Mouse (Mus musculus): ENCODE measurements at regions not wholly inside any gene's neighbourhood (a gene's known extent, or its start where the extent isn't known, plus 50 kb on each side); places are given as distances from the start of the nearest gene placed in this dataset.
A peak's percentile ranks its signal among the peaks of the same experiment; 100 is the strongest.

GRCm38 (mm10) chr9:72206911-72207310 lies 67.7 kb upstream of the Zfp280d start:
- no peak overlapping the region for H3K4me3 ChIP-seq (ENCODE audit: low read depth, low read length)
- no peaks in the 10 kb centered on the region for H3K9me3 ChIP-seq (replicated peaks)
- H3K36me3 ChIP-seq (replicated peaks): no peaks in the 10 kb centered on the region
- no peaks in the 10 kb centered on the region for H3K4me1 ChIP-seq (ENCODE audit: insufficient read depth, low read depth, low read length)
- peaks cover 7% of the 10 kb centered on the region; the same call in 1 of the 2 replicates for H3K27me3 ChIP-seq (ENCODE audit: insufficient read depth, low read length)
- ATAC-seq (ENCODE audit: extremely low read depth, insufficient number of reproducible peaks, low FRiP score, poor library complexity, severe bottlenecking) (no peak), DNase-seq (ENCODE audit: low spot score) (no peak)
- TF ChIP-seq CTCF (IDR thresholded peaks at IDR 0.05; ENCODE audit: low read depth, low read length) (no peak), TAL1 (conservative IDR thresholded peaks at IDR 0.05; ENCODE audit: low read depth, low read length) (no peak), POLR2AphosphoS5 (IDR thresholded peaks at IDR 0.05; ENCODE audit: insufficient replicate concordance, low read depth, low read length) (no peak)

- no peak for ATAC-seq (ENCODE audit: extremely low read depth, insufficient number of reproducible peaks, low FRiP score, poor library complexity, severe bottlenecking)
- Histone ChIP-seq H3K27me3 (ENCODE audit: insufficient read depth, low read length) (peaks cover 11% of the 10 kb centered on the region; the same call in 1 of the 2 replicates), H3K9me3 (replicated peaks) (no peaks in the 10 kb centered on the region), H3K4me1 (ENCODE audit: insufficient read depth, low read depth, low read length) (no peaks in the 10 kb centered on the region), H3K36me3 (replicated peaks) (no peaks in the 10 kb centered on the region), H3K4me3 (ENCODE audit: low read depth, low read length) (no peak overlapping the region)
- TF ChIP-seq POLR2AphosphoS5 (IDR thresholded peaks at IDR 0.05; ENCODE audit: insufficient replicate concordance, low read depth, low read length): no peak
- TF ChIP-seq CTCF (IDR thresholded peaks at IDR 0.05; ENCODE audit: low read depth, low read length): no peak
- no peak for TF ChIP-seq TAL1 (conservative IDR thresholded peaks at IDR 0.05; ENCODE audit: low read depth, low read length)
- no peak for TF ChIP-seq GATA2 (IDR thresholded peaks at IDR 0.05; ENCODE audit: borderline replicate concordance, low read depth, low read length)
- TF ChIP-seq GATA1 (IDR thresholded peaks at IDR 0.05; ENCODE audit: borderline replicate concordance, low read length): no peak
- no peak for DNase-seq (ENCODE audit: low spot score)
Measured at GRCm38 (mm10) chr9:72208296-72208695, 66.4 kb upstream of the Zfp280d start.

GRCm38 (mm10) chr9:72217296-72218028 lies 57.2 kb upstream of the Zfp280d start:
- Histone ChIP-seq H3K9me3 (replicated peaks) (peaks cover 3% of the 10 kb centered on the region), H3K27me3 (ENCODE audit: insufficient read depth, low read length) (peaks cover 27% of the 10 kb centered on the region), H3K4me1 (ENCODE audit: insufficient read depth, low read depth, low read length) (peaks cover 11% of the 10 kb centered on the region), H3K4me3 (ENCODE audit: low read depth, low read length) (no peak overlapping the region; the same call in 1 of the 2 replicates), H3K36me3 (replicated peaks) (no peaks in the 10 kb centered on the region)
- ATAC-seq (ENCODE audit: extremely low read depth, insufficient number of reproducible peaks, low FRiP score, poor library complexity, severe bottlenecking) (no peak), DNase-seq (ENCODE audit: low spot score) (peak; percentile 12)
- TF ChIP-seq TAL1 (conservative IDR thresholded peaks at IDR 0.05; ENCODE audit: low read depth, low read length) (no peak), GATA2 (IDR thresholded peaks at IDR 0.05; ENCODE audit: borderline replicate concordance, low read depth, low read length) (no peak), POLR2AphosphoS5 (IDR thresholded peaks at IDR 0.05; ENCODE audit: insufficient replicate concordance, low read depth, low read length) (no peak), CTCF (IDR thresholded peaks at IDR 0.05; ENCODE audit: low read depth, low read length) (no peak), GATA1 (IDR thresholded peaks at IDR 0.05; ENCODE audit: borderline replicate concordance, low read length) (no peak)

GRCm38 (mm10) chr9:72218736-72219135 lies 55.9 kb upstream of the Zfp280d start:
- Histone ChIP-seq H3K9me3 (replicated peaks) (peaks cover 3% of the 10 kb centered on the region), H3K36me3 (replicated peaks) (no peaks in the 10 kb centered on the region), H3K4me1 (ENCODE audit: insufficient read depth, low read depth, low read length) (peaks cover 11% of the 10 kb centered on the region), H3K27me3 (ENCODE audit: insufficient read depth, low read length) (peaks cover 25% of the 10 kb centered on the region), H3K4me3 (ENCODE audit: low read depth, low read length) (no peak overlapping the region)
- DNase-seq (ENCODE audit: low spot score): no peak
- ATAC-seq (ENCODE audit: extremely low read depth, insufficient number of reproducible peaks, low FRiP score, poor library complexity, severe bottlenecking): no peak
- TF ChIP-seq GATA2 (IDR thresholded peaks at IDR 0.05; ENCODE audit: borderline replicate concordance, low read depth, low read length) (no peak), CTCF (IDR thresholded peaks at IDR 0.05; ENCODE audit: low read depth, low read length) (no peak), TAL1 (conservative IDR thresholded peaks at IDR 0.05; ENCODE audit: low read depth, low read length) (no peak), GATA1 (IDR thresholded peaks at IDR 0.05; ENCODE audit: borderline replicate concordance, low read length) (no peak), POLR2AphosphoS5 (IDR thresholded peaks at IDR 0.05; ENCODE audit: insufficient replicate concordance, low read depth, low read length) (no peak)

GRCm38 (mm10) chr9:72219892-72220291 lies 54.8 kb upstream of the Zfp280d start:
- Histone ChIP-seq H3K27me3 (ENCODE audit: insufficient read depth, low read length) (peaks cover 23% of the 10 kb centered on the region), H3K4me1 (ENCODE audit: insufficient read depth, low read depth, low read length) (peaks cover 11% of the 10 kb centered on the region), H3K36me3 (replicated peaks) (no peaks in the 10 kb centered on the region), H3K4me3 (ENCODE audit: low read depth, low read length) (no peak overlapping the region), H3K9me3 (replicated peaks) (peaks cover 3% of the 10 kb centered on the region)
- TF ChIP-seq CTCF (IDR thresholded peaks at IDR 0.05; ENCODE audit: low read depth, low read length) (no peak), POLR2AphosphoS5 (IDR thresholded peaks at IDR 0.05; ENCODE audit: insufficient replicate concordance, low read depth, low read length) (no peak), GATA2 (IDR thresholded peaks at IDR 0.05; ENCODE audit: borderline replicate concordance, low read depth, low read length) (no peak), TAL1 (conservative IDR thresholded peaks at IDR 0.05; ENCODE audit: low read depth, low read length) (no peak), GATA1 (IDR thresholded peaks at IDR 0.05; ENCODE audit: borderline replicate concordance, low read length) (no peak)
- ATAC-seq (ENCODE audit: extremely low read depth, insufficient number of reproducible peaks, low FRiP score, poor library complexity, severe bottlenecking) (no peak), DNase-seq (ENCODE audit: low spot score) (no peak)

- no peak for DNase-seq (ENCODE audit: low spot score)
- Histone ChIP-seq H3K36me3 (replicated peaks) (no peaks in the 10 kb centered on the region), H3K4me1 (ENCODE audit: insufficient read depth, low read depth, low read length) (peaks cover 11% of the 10 kb centered on the region), H3K27me3 (ENCODE audit: insufficient read depth, low read length) (peaks cover 28% of the 10 kb centered on the region), H3K9me3 (replicated peaks) (peaks cover 3% of the 10 kb centered on the region), H3K4me3 (ENCODE audit: low read depth, low read length) (no peak overlapping the region)
- ATAC-seq (ENCODE audit: extremely low read depth, insufficient number of reproducible peaks, low FRiP score, poor library complexity, severe bottlenecking): no peak
- no peak for TF ChIP-seq POLR2AphosphoS5 (IDR thresholded peaks at IDR 0.05; ENCODE audit: insufficient replicate concordance, low read depth, low read length)
- peak; percentile 24; the same call in 1 of the 2 replicates for TF ChIP-seq CTCF (IDR thresholded peaks at IDR 0.05; ENCODE audit: low read depth, low read length)
Measured at GRCm38 (mm10) chr9:72221333-72221732, 53.3 kb upstream of the Zfp280d start.
